Mouse (Mus musculus): ENCODE measurements at regions not wholly inside any gene's neighbourhood (a gene's known extent, or its start where the extent isn't known, plus 50 kb on each side); places are given as distances from the start of the nearest gene placed in this dataset.

DNA sequence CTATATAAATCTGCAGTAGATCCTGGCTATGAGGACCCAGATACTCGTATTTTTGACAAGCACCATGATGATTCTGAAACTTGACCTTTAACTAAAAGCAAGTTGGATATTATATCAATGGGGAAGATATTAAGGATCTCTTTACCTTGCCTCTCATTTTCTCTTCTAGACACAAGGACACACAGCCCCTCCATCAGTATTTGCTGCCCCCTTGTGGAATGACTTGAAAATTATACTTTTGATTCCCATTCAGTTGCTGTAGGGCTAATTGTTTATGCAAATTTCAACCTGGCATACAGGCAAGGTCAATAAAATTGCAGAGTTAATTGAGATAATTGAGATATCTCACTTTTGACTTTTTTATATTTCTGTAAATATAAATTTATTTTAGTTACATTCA, 375.5 kb downstream of the Nap1l3 start:
- peak; percentile 22 for DNase-seq

Data from retina, postnatal 1 day (tissue).